Mouse (Mus musculus): ENCODE measurements around the gene Tarbp1.

Gene Tarbp1

GRCm38 (mm10) chr8:126474299-126475187, at the start of gene Tarbp1:
Gene Tarbp1 (minus strand): TSS chr8:126475065.
- CTCF ChIA-PET, result interaction anchor here (0.7 to 1.2 kb wide), 3 partner anchors 45 to 442 kb away, joined by 3 read pairs; no protein-coding TSS in a partner anchor

- CTCF ChIA-PET, result no interaction called here
These were observed 49.5 kb upstream of the Tarbp1 start for GRCm38 (mm10) chr8:126524233-126524985.

- CTCF ChIA-PET, result no interaction called here
These were observed 48.3 kb upstream of the Tarbp1 start for GRCm38 (mm10) chr8:126523060-126523574.

- CTCF ChIA-PET, result interaction anchor here (0.7 kb wide), 1 partner anchor 426 kb away, joined by 4 read pairs; no protein-coding TSS in a partner anchor
These were observed 44.6 kb upstream of the Tarbp1 start for GRCm38 (mm10) chr8:126519447-126519975.

- CTCF ChIA-PET, result interaction anchor here (0.5 to 0.6 kb wide), 2 partner anchors 55 to 85 kb away, joined by 3 read pairs; no protein-coding TSS in a partner anchor
These were observed 42.0 kb upstream of the Tarbp1 start for GRCm38 (mm10) chr8:126516620-126517577.

GRCm38 (mm10) chr8:126514011-126514964, 39.4 kb upstream of the Tarbp1 start:
- CTCF ChIA-PET, result no interaction called here

GRCm38 (mm10) chr8:126510866-126511265, 36.0 kb upstream of the Tarbp1 start:
- CTCF ChIA-PET, result no interaction called here

GRCm38 (mm10) chr8:126509635-126510034, 34.8 kb upstream of the Tarbp1 start:
- CTCF ChIA-PET, result no interaction called here

GRCm38 (mm10) chr8:126508871-126509586, 34.2 kb upstream of the Tarbp1 start:
- CTCF ChIA-PET, result no interaction called here

- CTCF ChIA-PET, result interaction anchor here (0.6 kb wide), 1 partner anchor 251 kb away, joined by 3 read pairs; no protein-coding TSS in a partner anchor
These were observed 33.4 kb upstream of the Tarbp1 start for GRCm38 (mm10) chr8:126508221-126508620.

- CTCF ChIA-PET, result no interaction called here
These were observed 29.8 kb upstream of the Tarbp1 start for GRCm38 (mm10) chr8:126504492-126505182.

- CTCF ChIA-PET, result no interaction called here
These were observed 27.9 kb upstream of the Tarbp1 start for GRCm38 (mm10) chr8:126502722-126503121.

GRCm38 (mm10) chr8:126499371-126499770, 24.5 kb upstream of the Tarbp1 start:
- CTCF ChIA-PET, result no interaction called here

GRCm38 (mm10) chr8:126498465-126498864, 23.6 kb upstream of the Tarbp1 start:
- CTCF ChIA-PET, result interaction anchor here (1.6 kb wide), 1 partner anchor 422 kb away, joined by 8 read pairs; no protein-coding TSS in a partner anchor

- CTCF ChIA-PET, result interaction anchor here (0.5 to 1.6 kb wide), 3 partner anchors 17 to 423 kb away, joined by 3 to 8 read pairs (median 4); no protein-coding TSS in a partner anchor
These were observed 22.9 kb upstream of the Tarbp1 start for GRCm38 (mm10) chr8:126497541-126498428.

- CTCF ChIA-PET, result interaction anchor here (0.5 to 1.6 kb wide), 3 partner anchors 16 to 424 kb away, joined by 3 to 8 read pairs (median 4); no protein-coding TSS in a partner anchor
These were observed 22.1 kb upstream of the Tarbp1 start for GRCm38 (mm10) chr8:126496915-126497314.

- CTCF ChIA-PET, result no interaction called here
These were observed 20.6 kb upstream of the Tarbp1 start for GRCm38 (mm10) chr8:126495461-126495860.
